Mouse (Mus musculus) lung, embryonic 14.5 days (tissue): ENCODE results near the gene Ttc7b. TPM values are rescaled to one million over a fixed set of nuclear protein-coding genes. Genes with fewer than 3 reads are reported as not detected.

Source experiments
- ATAC-seq: fragments of 200-750 bp; cut with Nextera tagmentation; 2 replicates; pipeline ENCODE4 v1.8.0; 2017; ENCODE audit warnings: mild to moderate bottlenecking, moderate TSS enrichment, moderate library complexity; ENCODE audit not compliant: insufficient read depth
- DNase-seq: peaks from one replicate; pipeline ENCODE4 v3.0.0-alpha.2; 2015
- H3K27ac ChIP-seq: fragments of 300-500 bp; sonication (generic); 2 replicates; pipeline ENCODE4 v1.5.1; 2014; ENCODE audit warnings: low read depth, mild to moderate bottlenecking, moderate library complexity
- H3K27me3 ChIP-seq: fragments of 300-500 bp; sonication (generic); 2 replicates; pipeline ENCODE4 v1.6.1; 2014; ENCODE audit warnings: low read length, control low read depth; ENCODE audit not compliant: insufficient read depth
- H3K36me3 ChIP-seq: fragments of 300-500 bp; sonication (generic); 2 replicates; pipeline ENCODE4 v1.6.1; 2014; ENCODE audit warnings: control low read depth; ENCODE audit not compliant: insufficient read depth
- H3K4me1 ChIP-seq: fragments of 300-500 bp; sonication (generic); 2 replicates; pipeline ENCODE4 v1.6.1; 2014; ENCODE audit warnings: antibody characterized with exemption, control low read depth; ENCODE audit not compliant: insufficient read depth
- H3K4me2 ChIP-seq: fragments of 300-500 bp; sonication (generic); 2 replicates; pipeline ENCODE4 v1.6.1; 2014; ENCODE audit warnings: mild to moderate bottlenecking
- H3K4me3 ChIP-seq: fragments of 300-500 bp; sonication (generic); 2 replicates; pipeline ENCODE4 v1.5.1; 2014; ENCODE audit warnings: low read depth, low read length
- H3K9ac ChIP-seq: fragments of 300-500 bp; sonication (generic); 2 replicates; pipeline ENCODE4 v1.6.1; 2014
- H3K9me3 ChIP-seq: fragments of 300-500 bp; sonication (generic); 2 replicates; pipeline ENCODE4 v1.6.1; 2016; ENCODE audit warnings: low read depth, low read length, control low read depth
- CTCF ChIP-seq: IDR thresholded peaks from 2 replicates; pipeline ENCODE4 v1.5.1; 2016; ENCODE audit warnings: antibody characterized with exemption, low read depth
- WGBS: fragments of 180-500 bp; shearing (Covaris S2); extraction: QIAGEN DNeasy Blood & Tissue Kit; methylation state at CpG from one replicate; pipeline ENCODE4 v1.1.7; 2014; 5-methylcytosine and 5-hydroxymethylcytosine counted together
- polyA plus RNA-seq: library from polyadenylated mRNA; unstranded; fragments of >200 nt; fragmentation: Nextera tagmentation; extraction: Ambion mirVana; gene quantifications from 2 replicates; pipeline ENCODE4 v1.2.1, GENCODE M21; 2014

Gene Ttc7b
- polyA plus RNA-seq, 1 experiment from 2014 or later, result 8.1 TPM

- H3K4me2 ChIP-seq, result no peak overlapping the region
- peaks cover 13% of the 10 kb centered on the region for H3K36me3 ChIP-seq
- H3K9ac ChIP-seq, result no peak overlapping the region
- TF ChIP-seq CTCF, result no peak
- WGBS, result 59% methylated on average over 11 of the region's 11 CpGs
- no peaks in the 10 kb centered on the region for H3K27me3 ChIP-seq
- H3K9me3 ChIP-seq, result no peaks in the 10 kb centered on the region
- no peak for ATAC-seq
- no peak overlapping the region for H3K27ac ChIP-seq
- DNase-seq, result peak; percentile 33
- H3K4me1 ChIP-seq, result peaks cover 8% of the 10 kb centered on the region
- no peak overlapping the region for H3K4me3 ChIP-seq
Measured at GRCm38 (mm10) chr12:100406094-100406493, 114.5 kb downstream of the Ttc7b start.

- Histone ChIP-seq H3K9me3 (no peaks in the 10 kb centered on the region), H3K4me3 (no peak overlapping the region), H3K36me3 (peaks cover 16% of the 10 kb centered on the region), H3K4me2 (no peak overlapping the region), H3K27ac (no peak overlapping the region), H3K9ac (no peak overlapping the region), H3K4me1 (peaks cover 8% of the 10 kb centered on the region), H3K27me3 (no peaks in the 10 kb centered on the region)
- DNase-seq (no peak), ATAC-seq (no peak)
- WGBS, result 81% methylated on average over 8 of the region's 8 CpGs
- TF ChIP-seq CTCF, result no peak
Measured at GRCm38 (mm10) chr12:100405512-100406030, 115.1 kb downstream of the Ttc7b start.

- no peak overlapping the region for H3K4me2 ChIP-seq
- DNase-seq (no peak), ATAC-seq (no peak)
- no peak overlapping the region for H3K27ac ChIP-seq
- no peaks in the 10 kb centered on the region for H3K27me3 ChIP-seq
- peaks cover 16% of the 10 kb centered on the region for H3K36me3 ChIP-seq
- 66% methylated on average over 3 of the region's 3 CpGs for WGBS
- H3K9ac ChIP-seq, result no peak overlapping the region
- no peaks in the 10 kb centered on the region for H3K9me3 ChIP-seq
- TF ChIP-seq CTCF, result no peak
- H3K4me3 ChIP-seq, result no peak overlapping the region
- H3K4me1 ChIP-seq, result peaks cover 8% of the 10 kb centered on the region
Measured at GRCm38 (mm10) chr12:100404430-100404829, 116.2 kb downstream of the Ttc7b start.

- peaks cover 16% of the 10 kb centered on the region for H3K36me3 ChIP-seq
- H3K9me3 ChIP-seq, result no peaks in the 10 kb centered on the region
- TF ChIP-seq CTCF, result no peak
- ATAC-seq (no peak), DNase-seq (no peak)
- peaks cover 13% of the 10 kb centered on the region for H3K4me1 ChIP-seq
- no peak overlapping the region for H3K4me3 ChIP-seq
- 87% methylated on average over 4 of the region's 4 CpGs for WGBS
- no peak overlapping the region for H3K27ac ChIP-seq
- H3K27me3 ChIP-seq, result no peaks in the 10 kb centered on the region
- H3K4me2 ChIP-seq, result no peak overlapping the region
- no peak overlapping the region for H3K9ac ChIP-seq
Measured at GRCm38 (mm10) chr12:100403005-100403324, 117.7 kb downstream of the Ttc7b start.

- H3K4me3 ChIP-seq, result no peak overlapping the region
- peaks cover 16% of the 10 kb centered on the region for H3K36me3 ChIP-seq
- H3K9ac ChIP-seq, result no peak overlapping the region
- H3K4me2 ChIP-seq, result no peak overlapping the region
- no peak overlapping the region for H3K27ac ChIP-seq
- DNase-seq (no peak), ATAC-seq (no peak)
- H3K4me1 ChIP-seq, result peaks cover 12% of the 10 kb centered on the region
- 80% methylated on average over 10 of the region's 10 CpGs for WGBS
- H3K9me3 ChIP-seq, result no peaks in the 10 kb centered on the region
- no peak for TF ChIP-seq CTCF
- no peaks in the 10 kb centered on the region for H3K27me3 ChIP-seq
Measured at GRCm38 (mm10) chr12:100402296-100403004, 118.2 kb downstream of the Ttc7b start.

GRCm38 (mm10) chr12:100400119-100400518 is 120.5 kb downstream of the Ttc7b start:
- TF ChIP-seq CTCF, result no peak
- peaks cover 9% of the 10 kb centered on the region; the same call in 1 of the 2 replicates for H3K4me1 ChIP-seq
- H3K36me3 ChIP-seq, result peaks cover 16% of the 10 kb centered on the region
- no peak for DNase-seq
- H3K9ac ChIP-seq, result no peak overlapping the region
- 91% methylated on average over 3 of the region's 3 CpGs for WGBS
- H3K4me2 ChIP-seq, result no peak overlapping the region
- H3K27me3 ChIP-seq, result no peaks in the 10 kb centered on the region
- H3K9me3 ChIP-seq, result no peaks in the 10 kb centered on the region
- H3K4me3 ChIP-seq, result no peak overlapping the region
- no peak for ATAC-seq
- H3K27ac ChIP-seq, result no peak overlapping the region

- ATAC-seq (peak; percentile 60), DNase-seq (peak; percentile 59)
- H3K4me2 ChIP-seq, result no peak overlapping the region
- TF ChIP-seq CTCF, result no peak
- WGBS, result 54% methylated on average over 5 of the region's 5 CpGs
- H3K27me3 ChIP-seq, result no peaks in the 10 kb centered on the region
- H3K27ac ChIP-seq, result peak overlapping the region; percentile 68; the same call in 1 of the 2 replicates
- H3K4me3 ChIP-seq, result no peak overlapping the region
- no peak overlapping the region for H3K9ac ChIP-seq
- peaks cover 24% of the 10 kb centered on the region for H3K36me3 ChIP-seq
- H3K9me3 ChIP-seq, result no peaks in the 10 kb centered on the region
- peaks cover 9% of the 10 kb centered on the region; the same call in 1 of the 2 replicates for H3K4me1 ChIP-seq
Measured at GRCm38 (mm10) chr12:100399126-100399727, 121.4 kb downstream of the Ttc7b start.
